Mouse (Mus musculus) ES-Bruce4 (cell line): ENCODE data around the gene Foxo4.

Experiments used
- CTCF ChIP-seq: IDR thresholded peaks from one replicate; pipeline ENCODE4 v1.8.1; 2011; ENCODE audit warnings: low read depth, low read length
- EP300 ChIP-seq: IDR thresholded peaks from 2 replicates; pipeline ENCODE4 v1.6.1; 2011; ENCODE audit warnings: low read depth, low read length; ENCODE audit not compliant: insufficient read depth
- POLR2A ChIP-seq: IDR thresholded peaks from one replicate; pipeline ENCODE4 v1.8.1; 2011; ENCODE audit warnings: low read length; ENCODE audit not compliant: insufficient read depth

GRCm38 (mm10) chrX:101299473-101300426 is 45.4 kb downstream of the Foxo4 start:
- TF ChIP-seq CTCF (no peak), EP300 (no peak), POLR2A (no peak)
